Mouse (Mus musculus): ENCODE data around the gene Gm3618. TPM values are rescaled to one million over a fixed set of nuclear protein-coding genes. Genes with fewer than 3 reads are reported as not detected.

Gm3618 gene
- not detected for total RNA-seq (2023)

GRCm38 (mm10) chr14:6343578-6343977 lies at the start of gene Gm3618:
Gene Gm3618 (minus strand): TSS chr14:6343678.

GRCm38 (mm10) chr14:6390219-6390618 lies 46.7 kb upstream of the Gm3618 start, which contains the start of gene Gm16440:
Gene Gm16440 (minus strand): TSS chr14:6390319.

GRCm38 (mm10) chr14:6304743-6305142 lies 38.7 kb downstream of the Gm3618 start, which contains the start of gene Gm21103:
Gene Gm21103 (minus strand): TSS chr14:6304843.

GRCm38 (mm10) chr14:6286931-6287715 lies 56.4 kb downstream of the Gm3618 start, which contains the start of gene Gm3411:
Gene Gm3411 (minus strand): TSS chr14:6287250.

Other genes starting within 250 kb of the Gm3618 start
- gene Gm8206, start 249.7 kb downstream of the Gm3618 start, total RNA-seq (2023): not detected
- gene Gm3468, start 235.0 kb downstream of the Gm3618 start, total RNA-seq (2023): 1 to 10 TPM in 1 of 2 experiments, under 1 TPM in 1; 0.80 to 1.8 TPM
- gene Gm3476, start 217.9 kb downstream of the Gm3618 start, total RNA-seq (2023): not detected
- under 1 TPM in 1 of 2 experiments, not detected in 1; 0.33 TPM for gene Gm21560, start 124.4 kb downstream of the Gm3618 start, total RNA-seq (2023)
- gene Gm3411, start 56.4 kb downstream of the Gm3618 start, total RNA-seq (2023): 1 to 10 TPM in 1 of 2 experiments, not detected in 1; 1.1 TPM
- gene Gm21103, start 38.8 kb downstream of the Gm3618 start, total RNA-seq (2023): not detected
- not detected for gene Gm16440, start 46.6 kb upstream of the Gm3618 start, total RNA-seq (2023)
- gene Gm3591, start 68.8 kb upstream of the Gm3618 start, total RNA-seq (2023): 1 to 10 TPM; 1.2 to 1.7 TPM
- gene Gm3594, start 100.9 kb upstream of the Gm3618 start, total RNA-seq (2023): not detected
- gene Gm8356, start 193.6 kb upstream of the Gm3618 start, total RNA-seq (2023): not detected
- gene Gm3629, start 246.9 kb upstream of the Gm3618 start, total RNA-seq (2023): not detected